Mouse (Mus musculus) lung, postnatal 14 days (tissue): ENCODE data around the gene Taok1.
A peak's percentile ranks its signal among the peaks of the same experiment; 100 is the strongest.
"Not testable (repeated sequence)": the region's sequence is repeated elsewhere in the genome, so short reads cannot be mapped to it uniquely, and the experiment has no call there.

Experiments
- DNase-seq: peaks from one replicate; pipeline ENCODE4 v3.0.0; 2021

Taok1 gene

GRCm38 (mm10) chr11:77545261-77545660 lies 62.4 kb downstream of the Taok1 start:
- DNase-seq: no peak

DNA sequence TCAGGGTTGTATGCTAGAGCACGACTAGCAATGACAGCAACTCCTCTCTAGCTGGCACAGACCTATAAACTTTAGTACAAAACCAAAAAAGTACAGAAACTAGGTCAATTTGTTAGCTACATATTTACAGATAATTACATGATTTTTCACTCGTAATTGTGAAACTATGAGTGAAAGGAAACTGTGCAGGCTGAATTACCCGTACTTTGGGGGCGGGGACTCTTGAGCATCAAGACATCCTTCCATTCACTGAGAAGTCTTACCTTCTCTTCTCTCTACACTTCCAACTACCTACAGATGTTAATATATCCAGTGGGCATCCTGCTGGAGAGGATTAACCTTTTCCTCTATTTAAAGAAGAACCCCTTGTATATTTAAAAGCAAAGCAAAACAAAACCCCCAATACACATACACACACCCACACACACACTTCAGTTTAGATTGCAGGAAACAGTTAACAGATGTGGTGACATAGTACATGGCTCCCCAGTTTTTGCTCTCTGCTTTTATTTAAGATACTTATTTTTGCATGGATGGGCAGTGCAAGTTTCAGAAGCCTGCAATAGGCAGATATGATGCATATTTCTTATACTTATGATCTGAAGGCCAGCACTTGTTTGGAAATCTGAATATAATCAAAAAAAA lies 75.3 kb downstream of the Taok1 start:
- DNase-seq: no peak

- DNase-seq: no peak
Measured at GRCm38 (mm10) chr11:77530862-77531261, 76.8 kb downstream of the Taok1 start.

DNA sequence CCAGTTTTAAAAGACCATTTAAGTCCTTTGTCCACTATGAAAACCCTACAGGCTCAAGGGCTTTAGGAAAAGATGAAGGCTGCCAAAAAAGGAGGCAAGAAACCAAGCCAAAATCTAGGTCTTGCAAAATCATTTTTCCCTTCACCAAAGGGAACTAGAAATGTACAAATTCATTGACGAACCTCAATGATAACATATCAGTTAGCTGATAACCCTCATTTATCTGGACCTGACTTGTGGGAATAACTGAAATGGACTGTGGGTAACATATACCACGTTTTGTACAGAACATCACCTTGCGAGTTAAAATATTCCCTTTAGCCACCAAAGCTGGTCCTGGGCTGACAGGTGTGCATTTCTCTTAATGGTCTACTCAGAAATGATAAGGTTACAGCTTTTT lies 78.0 kb downstream of the Taok1 start:
- no peak for DNase-seq

DNA sequence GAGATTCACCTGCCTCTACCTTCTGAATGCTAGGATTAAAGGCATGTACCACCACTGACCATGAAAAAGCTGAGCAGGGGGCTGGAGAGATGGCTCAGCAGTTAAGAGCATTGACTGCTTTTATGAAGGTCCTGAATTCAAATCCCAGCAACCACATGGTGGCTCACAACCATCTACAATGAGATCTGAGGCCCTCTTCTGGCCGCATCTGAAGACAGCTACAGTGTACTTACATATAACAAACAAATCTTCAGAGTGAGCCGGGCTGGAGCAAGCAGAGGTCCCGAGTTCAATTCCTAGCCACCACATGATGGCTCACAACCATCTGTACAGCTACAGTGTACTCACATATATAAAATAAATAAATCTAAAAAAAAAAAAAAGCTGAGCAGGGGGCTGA lies 79.2 kb downstream of the Taok1 start:
- DNase-seq: not testable (repeated sequence)

DNA sequence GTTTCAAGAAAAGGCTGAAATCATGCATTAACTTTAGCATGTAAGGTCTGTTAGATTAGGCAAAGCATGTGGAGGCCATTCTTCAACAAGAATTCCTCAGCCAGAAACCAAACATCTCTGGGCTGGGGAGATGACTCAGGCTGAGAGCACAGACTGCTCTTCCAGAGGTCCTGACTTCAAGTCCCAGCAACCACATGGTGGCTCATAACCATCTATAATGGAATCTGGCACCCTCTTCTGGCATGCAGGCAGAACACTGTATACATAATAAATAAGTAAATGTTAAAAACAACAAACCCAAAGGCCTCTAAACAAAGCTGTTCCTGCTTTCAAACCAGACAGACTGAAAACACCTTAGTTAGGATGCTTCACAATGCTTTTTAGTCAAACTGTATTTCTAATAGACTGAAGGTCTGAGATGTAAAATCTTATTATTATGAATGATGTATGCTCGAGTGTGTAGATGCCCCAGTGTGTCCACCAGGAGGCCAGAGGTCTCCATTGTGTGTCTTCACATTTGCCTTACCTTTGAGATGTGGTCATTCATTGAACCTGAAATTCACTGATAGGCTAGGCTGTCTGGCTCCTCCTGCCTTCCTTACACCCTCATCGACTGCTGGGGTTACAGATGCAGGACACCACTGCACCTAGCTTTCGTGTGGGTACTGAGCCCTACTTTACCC lies 81.7 kb downstream of the Taok1 start:
- DNase-seq: no peak

DNA sequence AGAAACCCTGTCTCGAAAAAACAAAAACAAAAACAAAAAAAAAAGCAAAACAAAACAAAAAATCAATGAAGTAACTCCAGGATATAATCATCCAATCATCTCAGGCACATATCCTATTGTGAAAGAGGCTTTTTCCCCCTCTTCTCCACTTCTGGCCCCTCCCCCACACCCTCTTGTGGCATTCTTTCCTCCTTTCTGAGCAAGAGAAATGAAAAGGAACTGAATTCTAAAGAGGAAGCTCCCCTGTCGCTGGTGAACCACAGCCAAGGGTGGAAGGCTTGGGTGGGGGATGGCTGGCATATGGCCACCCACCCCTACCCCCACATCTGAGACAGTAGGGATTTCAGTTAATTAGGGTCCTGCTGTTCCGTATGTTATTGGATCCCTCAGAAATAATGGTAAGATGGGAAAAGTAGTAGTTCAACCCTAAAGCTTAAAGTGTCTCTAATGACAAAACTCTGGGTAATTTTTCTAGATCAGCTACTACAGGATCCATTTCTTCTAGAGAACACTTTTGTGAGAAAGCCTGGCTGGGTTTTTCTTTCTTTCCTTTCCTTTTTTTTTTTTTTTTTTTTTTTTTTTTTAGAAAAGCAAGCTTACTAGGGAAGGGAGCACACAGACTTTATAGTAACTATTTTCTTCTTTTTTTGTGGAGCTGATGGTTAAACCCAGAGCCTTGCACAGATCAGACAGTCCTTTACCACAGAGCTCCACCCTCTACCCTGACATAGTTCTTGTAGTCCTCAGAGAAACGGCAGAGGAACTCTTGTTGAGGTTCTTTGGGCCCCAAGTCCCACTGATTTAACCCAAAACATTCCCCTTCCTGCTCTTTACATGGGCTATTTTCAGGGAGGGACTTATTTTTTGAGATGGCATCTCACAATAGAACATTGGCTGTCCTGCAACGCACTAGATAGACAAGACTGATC lies 86.8 kb downstream of the Taok1 start:
- peak; percentile 63 for DNase-seq

DNA sequence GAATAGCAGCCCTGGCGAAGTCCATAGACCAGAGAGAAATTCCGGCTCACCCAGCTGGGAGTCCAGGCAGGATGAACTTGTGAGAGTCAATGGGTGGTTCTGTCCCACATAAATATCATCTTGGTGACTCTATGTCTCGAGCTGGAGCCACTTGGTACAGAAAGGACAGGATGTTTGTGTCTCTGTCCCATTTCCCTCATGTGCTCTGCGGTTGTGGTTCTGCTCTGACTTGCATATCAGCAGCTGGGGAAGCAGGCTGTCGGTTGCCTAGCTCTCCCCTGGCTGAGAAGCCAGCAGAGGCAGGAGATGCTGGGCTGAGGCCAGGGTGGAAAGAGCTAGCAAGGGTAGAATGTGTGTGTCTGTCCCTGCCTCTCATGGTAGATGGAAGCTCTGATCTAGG lies 88.6 kb downstream of the Taok1 start, which contains the start of gene Gm10392:
Gm10392 (minus strand) TSS at position 156 of the 400 bp plus-strand sequence.
- peak; percentile 51 for DNase-seq

DNA sequence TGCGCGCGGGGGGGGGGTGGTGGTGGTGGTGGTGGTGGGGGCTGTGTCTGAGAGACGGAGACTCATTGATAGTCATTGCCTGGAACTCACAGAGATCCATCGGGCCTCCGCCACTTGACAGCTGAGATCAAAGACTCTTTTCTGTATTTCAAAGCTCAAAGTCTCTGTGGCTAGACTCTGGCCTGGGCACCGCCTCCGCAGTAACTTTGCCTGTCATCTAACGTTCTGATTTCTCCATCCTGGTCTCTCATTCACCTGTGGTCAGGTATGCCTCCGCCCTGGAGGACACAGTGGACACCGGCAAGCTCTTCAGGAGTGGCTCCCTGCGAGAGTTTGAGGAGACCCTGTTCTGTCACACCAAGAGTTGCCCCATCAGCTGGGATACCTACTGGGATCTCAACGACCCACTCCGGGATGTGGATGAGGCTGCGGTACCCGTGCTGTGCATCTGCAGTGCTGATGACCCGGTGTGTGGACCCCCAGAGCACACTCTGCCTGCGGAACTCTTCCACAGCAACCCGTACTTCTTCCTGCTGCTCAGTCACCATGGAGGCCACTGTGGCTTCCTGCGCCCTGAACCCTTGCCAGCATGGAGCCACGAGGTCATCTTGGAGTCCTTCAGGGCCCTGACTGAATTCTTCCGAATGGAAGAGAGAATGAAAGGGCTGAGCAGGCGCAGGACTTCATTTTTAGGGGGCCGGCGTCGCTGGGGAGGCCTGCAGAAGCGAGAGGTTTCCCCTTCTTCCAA lies 89.4 kb downstream of the Taok1 start:
- no peak for DNase-seq

DNA sequence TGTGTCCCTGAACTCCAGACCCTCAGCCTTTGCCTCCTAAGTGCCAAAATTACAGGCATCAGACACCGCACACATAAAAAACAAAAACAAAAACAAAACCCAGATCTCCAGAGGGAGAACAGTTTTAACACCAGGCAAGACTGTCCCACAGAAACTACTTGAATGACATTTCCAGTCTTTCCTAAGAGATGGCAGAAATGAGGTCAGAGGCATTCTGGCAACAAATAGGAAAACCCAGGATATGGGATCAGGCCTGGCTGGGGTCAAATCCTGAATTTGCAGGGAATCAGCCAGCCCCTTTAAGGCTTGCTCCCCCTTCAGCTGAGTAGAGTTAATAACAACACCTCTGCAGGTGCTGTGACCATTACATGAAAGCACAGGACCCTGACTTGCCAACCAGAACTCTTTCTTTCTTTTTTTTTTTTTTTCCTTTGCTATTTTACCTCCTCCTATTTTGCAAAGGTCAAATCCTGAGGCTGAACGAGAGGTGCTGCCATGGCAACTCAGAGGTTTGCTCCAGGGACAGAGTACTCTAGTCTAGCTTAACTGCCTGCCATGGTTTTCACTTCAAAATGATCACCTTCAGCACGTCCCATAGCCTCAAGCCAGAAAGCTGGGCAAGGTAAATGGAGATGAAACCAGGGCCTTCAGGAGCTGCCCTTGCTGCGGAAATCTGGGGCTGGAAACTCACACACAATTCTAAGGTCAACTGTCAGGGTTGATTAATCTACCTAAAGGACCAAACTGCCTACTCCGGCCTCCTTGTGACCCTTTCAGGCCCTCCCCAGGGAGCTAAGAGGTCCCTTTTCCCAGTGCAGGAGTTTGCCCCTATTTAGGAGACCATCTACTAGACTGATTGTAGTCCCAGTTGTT lies 90.8 kb downstream of the Taok1 start:
- DNase-seq: no peak

GRCm38 (mm10) chr11:77515637-77516552 lies 91.7 kb downstream of the Taok1 start, which contains the start of gene Trp53i13:
Gene Trp53i13 (minus strand): TSS chr11:77515980.
- no peak for DNase-seq

GRCm38 (mm10) chr11:77514832-77515636 lies 92.6 kb downstream of the Taok1 start, which contains the start of gene Abhd15:
Gene Abhd15 (plus strand): TSS chr11:77515121.
- DNase-seq: peak; percentile 86

GRCm38 (mm10) chr11:77514281-77514831 lies 93.3 kb downstream of the Taok1 start:
- DNase-seq: no peak

GRCm38 (mm10) chr11:77513811-77514170 lies 93.8 kb downstream of the Taok1 start:
- no peak for DNase-seq

DNA sequence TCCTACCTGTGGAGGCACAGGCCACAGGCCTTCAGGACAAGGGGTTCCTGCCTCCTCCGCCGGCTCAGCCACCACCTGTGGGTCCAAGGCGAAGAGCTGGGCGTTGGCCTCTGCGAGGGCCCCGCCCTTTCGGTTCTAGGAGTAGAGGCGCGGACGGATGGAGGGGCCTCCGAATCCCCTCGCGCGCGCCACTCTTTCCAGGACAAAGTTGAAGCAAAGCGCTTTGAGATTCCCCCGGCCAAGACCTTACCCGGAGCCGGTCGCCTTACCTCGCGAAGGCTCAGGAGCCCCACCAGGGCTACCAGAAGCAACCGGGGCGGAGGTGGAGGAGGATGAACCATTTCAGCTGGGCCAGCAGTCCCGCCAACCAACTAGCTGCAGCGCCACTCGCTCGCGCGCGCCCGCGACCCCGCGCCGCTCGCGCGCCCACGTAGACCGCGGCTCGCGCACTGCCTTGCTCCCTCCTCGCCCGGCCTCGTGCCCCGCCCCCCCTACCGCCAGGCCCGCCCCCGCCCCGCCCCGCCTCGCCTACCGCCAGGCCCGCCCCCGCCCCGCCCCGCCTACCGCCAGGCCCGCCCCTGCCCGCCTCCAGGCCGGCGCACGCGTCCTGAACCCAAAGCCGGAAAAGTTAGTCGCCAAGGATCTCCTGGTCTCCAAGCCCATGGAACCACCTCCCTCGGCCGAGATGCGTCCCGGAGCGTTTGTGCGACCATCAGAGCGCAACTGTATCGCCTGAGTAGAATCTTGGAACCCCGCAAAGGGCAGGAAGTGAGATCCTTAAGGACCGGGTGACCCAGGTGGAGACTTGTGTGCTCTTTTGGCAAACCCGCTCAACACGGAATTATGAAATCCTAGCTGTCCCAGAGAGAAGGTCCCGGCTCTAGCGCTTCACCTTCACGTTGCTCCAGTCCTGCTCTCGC lies 94.5 kb downstream of the Taok1 start:
- DNase-seq: peak; percentile 90

- DNase-seq: no peak
Measured at GRCm38 (mm10) chr11:77511336-77511735, 96.3 kb downstream of the Taok1 start.

DNA sequence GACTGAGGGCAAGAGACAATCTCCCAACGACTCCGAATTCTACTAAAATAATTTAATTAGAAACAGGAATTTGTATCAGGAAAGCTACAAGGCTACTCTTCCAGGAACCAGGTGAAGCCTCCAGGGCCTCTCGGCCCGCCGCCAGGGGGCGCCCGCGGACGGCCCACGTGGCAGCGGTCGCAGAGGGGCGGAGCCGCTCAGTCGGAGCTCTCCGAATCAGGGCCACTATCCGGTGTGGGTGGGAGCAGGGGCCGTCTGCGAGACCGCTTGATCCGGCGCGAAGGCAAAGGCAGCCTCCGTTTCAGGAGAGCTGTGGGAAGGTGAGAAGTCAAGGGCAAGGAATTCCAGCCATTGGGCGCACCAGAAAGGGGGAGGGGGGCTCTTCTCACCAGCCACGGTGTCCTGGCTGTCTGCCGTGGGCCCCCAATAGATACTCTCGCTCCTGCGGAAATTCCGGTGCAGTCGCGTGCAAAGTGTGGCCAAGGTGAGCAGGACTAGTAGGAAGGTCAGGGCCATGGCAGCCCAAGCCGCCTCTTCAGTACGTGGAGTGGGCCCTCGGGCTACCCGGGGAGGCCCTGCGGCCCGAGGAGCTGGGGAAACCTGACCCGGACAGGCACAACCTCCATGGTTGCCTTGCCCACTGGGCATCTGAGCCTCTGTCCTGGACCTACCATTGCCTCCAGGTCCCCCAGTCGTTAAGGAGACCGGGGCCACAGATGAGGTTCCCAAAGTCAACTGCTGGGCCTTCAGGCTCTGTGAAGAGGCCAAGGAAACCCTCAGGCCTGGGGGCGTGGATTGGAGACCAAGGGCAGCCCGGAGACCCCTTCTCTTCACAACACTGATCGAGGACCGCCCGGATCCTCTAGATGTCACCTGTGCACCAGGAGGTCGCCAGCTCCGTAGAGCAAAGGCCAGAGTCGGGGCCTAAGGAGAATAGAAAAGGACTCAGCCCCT lies 99.3 kb downstream of the Taok1 start:
- DNase-seq: peak; percentile 89
